8 mouse cellular contexts compared by ENCODE assay signal in genomic region chr6:7692884-7693585, GRCm38 (mm10). TPM values are rescaled to one million over a fixed set of nuclear protein-coding genes. Genes with fewer than 3 reads are reported as not detected.
A peak's percentile ranks its signal among the peaks of the same experiment; 100 is the strongest.
DNase-seq lines count a peak whose midpoint lies in the region; ATAC-seq and TF ChIP-seq lines count a peak whose summit lies in the region.

Gene Asns, minus strand, starts transcription at chr6:7693254.

- DNase-seq in CD4-positive, CD25-positive, alpha-beta regulatory T cell, adult 2 months (ENCODE audit: low read depth, low spot score): peak; percentile 61
- peak; percentile 78 for DNase-seq in kidney, postnatal 10 days
- DNase-seq in liver, embryonic 11.5 days (ENCODE audit: low spot score): peak; percentile 85
- peak; percentile 88 to 93 for DNase-seq in spleen, postnatal 4 days (ENCODE audit: low spot score in 2 of 2)

- H3K9ac ChIP-seq in heart, embryonic 14.5 days (ENCODE audit: low read length): peak within 1 kb of the TSS; percentile 71
- peak within 1 kb of the TSS; percentile 93 for H3K9ac ChIP-seq in liver, embryonic 11.5 days (ENCODE audit: low read depth, low read length)

- peak within 1 kb of the TSS; percentile 78 for H3K4me3 ChIP-seq in brown adipose tissue, adult 24 weeks (ENCODE audit: insufficient read depth, low read depth, low read length)
- H3K4me3 ChIP-seq in heart, embryonic 14.5 days (ENCODE audit: control insufficient read depth in 1 of 2, insufficient read depth in 1 of 2, low read depth in 1 of 2, low read length in 2 of 2): peak within 1 kb of the TSS; percentile 63 to 67
- peak within 1 kb of the TSS; percentile 90 for H3K4me3 ChIP-seq in liver, embryonic 11.5 days (ENCODE audit: low read depth, low read length)
- peak within 1 kb of the TSS; percentile 68 for H3K4me3 ChIP-seq in myocyte

- H3K36me3 ChIP-seq in heart, embryonic 14.5 days (ENCODE audit: control insufficient read depth, insufficient read depth, low read length): no peaks in the 10 kb centered on the region
- H3K36me3 ChIP-seq in liver, embryonic 11.5 days (ENCODE audit: control insufficient read depth, insufficient read depth, low read length): peaks cover 6% of the 10 kb centered on the region; the same call in 1 of the 2 replicates
- peaks cover 15% of the 10 kb centered on the region for H3K36me3 ChIP-seq in myocyte (ENCODE audit: control insufficient read depth, insufficient read depth)

- H3K9me3 ChIP-seq in heart, embryonic 14.5 days (ENCODE audit: control insufficient read depth, low read length): no peaks in the 10 kb centered on the region
- H3K9me3 ChIP-seq in liver, embryonic 11.5 days (ENCODE audit: control insufficient read depth, low read length): no peaks in the 10 kb centered on the region

- no peaks in the 10 kb centered on the region for H3K27me3 ChIP-seq in heart, embryonic 14.5 days (ENCODE audit: control insufficient read depth, insufficient read depth, low read length)
- H3K27me3 ChIP-seq in liver, embryonic 11.5 days (replicated peaks; ENCODE audit: control insufficient read depth, insufficient read depth, low read length): no peaks in the 10 kb centered on the region
- H3K27me3 ChIP-seq in myocyte (ENCODE audit: control insufficient read depth, insufficient read depth, insufficient read length): no peaks in the 10 kb centered on the region

- peak; percentile 94 for ATAC-seq in erythroid progenitor cell, adult 5-6 weeks (replicated peaks; ENCODE audit: low FRiP score, poor library complexity, severe bottlenecking)
- peak; percentile 79 for ATAC-seq in heart, embryonic 14.5 days (ENCODE audit: insufficient number of reproducible peaks, insufficient read depth, low FRiP score, low read depth)
- ATAC-seq in liver, embryonic 11.5 days (replicated peaks; ENCODE audit: low FRiP score): peak; percentile 87

- no peak within 1 kb of the TSS for H3K27ac ChIP-seq in brown adipose tissue, adult 24 weeks (replicated peaks; ENCODE audit: low read depth, low read length)
- no peak within 1 kb of the TSS for H3K27ac ChIP-seq in heart, embryonic 14.5 days (replicated peaks in 1 of 2; ENCODE audit: control insufficient read depth in 1 of 2, insufficient read depth in 1 of 2, low read depth in 2 of 2, low read length in 2 of 2)
- H3K27ac ChIP-seq in liver, embryonic 11.5 days (ENCODE audit: low read depth, low read length): peak within 1 kb of the TSS; percentile 92

- H3ac ChIP-seq in myocyte (ENCODE audit: control insufficient read depth, insufficient read length): peak within 1 kb of the TSS; percentile 47

- under 1% methylated on average over 51 of the region's 51 CpGs for WGBS in heart, embryonic 14.5 days
- WGBS in liver, embryonic 11.5 days: under 1% methylated on average over 51 of the region's 51 CpGs

- H3K79me2 ChIP-seq in myocyte (ENCODE audit: control insufficient read depth, insufficient read depth): peaks cover 45% of the 10 kb centered on the region

- peak within 1 kb of the TSS; percentile 95 for H3K4me2 ChIP-seq in heart, embryonic 14.5 days (ENCODE audit: low read length)
- peak within 1 kb of the TSS; percentile 61 for H3K4me2 ChIP-seq in liver, embryonic 11.5 days
- H3K4me2 ChIP-seq in myocyte (ENCODE audit: low read depth): peak within 1 kb of the TSS; percentile 83

- H3K4me1 ChIP-seq in brown adipose tissue, adult 24 weeks (ENCODE audit: control insufficient read depth, insufficient read depth, insufficient read length, low read length): peaks cover 3% of the 10 kb centered on the region
- H3K4me1 ChIP-seq in heart, embryonic 14.5 days (ENCODE audit: control insufficient read depth in 2 of 2, insufficient read depth in 2 of 2, low read length in 2 of 2): peaks cover 2 to 4% of the 10 kb centered on the region in 2 experiments; a peak in 2 of 4 replicates
- peaks cover 39% of the 10 kb centered on the region for H3K4me1 ChIP-seq in liver, embryonic 11.5 days (replicated peaks; ENCODE audit: control insufficient read depth, insufficient read depth, low read length)

- TF ChIP-seq POLR2A in myocyte (IDR thresholded peaks at IDR 0.05; ENCODE audit: insufficient read length, low read depth): peak; percentile 90

TF ChIP-seq in myocyte, 11 proteins besides CTCF, POLR2A, EP300 and RAD21:
- TF ChIP-seq TCF12 (IDR thresholded peaks at IDR 0.05; ENCODE audit: insufficient read depth, poor library complexity, severe bottlenecking) (no peak), SRF (IDR thresholded peaks at IDR 0.05; ENCODE audit: control insufficient read depth, insufficient read length, low read depth) (no peak), POLR2AphosphoS2 (IDR thresholded peaks at IDR 0.05; ENCODE audit: insufficient read length, low read depth) (peak; percentile 88), MYOD1 (IDR thresholded peaks at IDR 0.05; ENCODE audit: control insufficient read depth in 1 of 3, insufficient read length in 2 of 3, low read depth in 2 of 3) (peak in 1 of 3 experiments; percentile 9), USF1 (IDR thresholded peaks at IDR 0.05; ENCODE audit: low read depth) (no peak), TCF3 (IDR thresholded peaks at IDR 0.05; ENCODE audit: insufficient read length, low read depth) (no peak), REST (IDR thresholded peaks at IDR 0.05; ENCODE audit: insufficient read depth, insufficient read length) (peak; percentile 13), E2F4 (IDR thresholded peaks at IDR 0.05; ENCODE audit: insufficient read depth) (no peak), MAX (IDR thresholded peaks at IDR 0.05; ENCODE audit: low read depth) (peak; percentile 65), CEBPB (IDR thresholded peaks at IDR 0.05; ENCODE audit: insufficient read depth, poor library complexity, severe bottlenecking) (peak; percentile 77), MYOG (IDR thresholded peaks at IDR 0.05; ENCODE audit: control insufficient read depth in 1 of 3, insufficient read depth in 1 of 3, insufficient read length in 2 of 3, low read depth in 2 of 3) (peak in 1 of 3 experiments; percentile 39)
TF ChIP-seq in myocyte: peak in this region for 6.

RNA-seq across cellular contexts. Expression of gene Asns, which starts in this region (rescaled TPM):
- polyA plus RNA-seq in brown adipose tissue, adult 24 weeks (2012; ENCODE audit: insufficient read depth, insufficient read length, missing spikeins): 68.0 and 70.1 TPM in 2 replicates
- 73.5 and 163 TPM in 2 replicates for total RNA-seq in erythroid progenitor cell, adult 5-6 weeks (2015; ENCODE audit: low replicate concordance)
- 36.2 and 37.8 TPM in 2 replicates for total RNA-seq in erythroid progenitor cell, adult 5-6 weeks (2017; ENCODE audit: low replicate concordance)
- 18.2 and 22.6 TPM in 2 replicates for polyA plus RNA-seq in heart, embryonic 14.5 days (2014; fragmentation: Nextera tagmentation; extraction: Ambion mirVana)
- 501 and 546 TPM in 2 replicates for polyA plus RNA-seq in liver, embryonic 11.5 days (2014; fragmentation: Nextera tagmentation; extraction: Ambion mirVana)
- polyA plus RNA-seq in myocyte (2012; fragmentation: generic; extraction: Trizol): 434 TPM
